Mouse (Mus musculus) midbrain, embryonic 10.5 days (tissue): Measurements from ENCODE around the gene Susd6. TPM values are rescaled to one million over a fixed set of nuclear protein-coding genes. Genes with fewer than 3 reads are reported as not detected.

ENCODE experiments used
- DNase-seq: peaks from one replicate; pipeline ENCODE4 v3.0.0-alpha.2; 2017; ENCODE audit warnings: low spot score
- H3K27ac ChIP-seq: fragments of 300-500 bp; sonication (generic); replicated peaks from 2 replicates; pipeline ENCODE4 v1.5.1; 2016; ENCODE audit warnings: mild to moderate bottlenecking
- H3K27me3 ChIP-seq: fragments of 300-500 bp; sonication (generic); 2 replicates; pipeline ENCODE4 v1.6.1; 2016; ENCODE audit warnings: low read depth, mild to moderate bottlenecking; ENCODE audit not compliant: poor library complexity, severe bottlenecking
- H3K36me3 ChIP-seq: fragments of 300-500 bp; sonication (generic); 2 replicates; pipeline ENCODE4 v1.6.1; 2016; ENCODE audit warnings: mild to moderate bottlenecking, moderate library complexity
- H3K4me1 ChIP-seq: fragments of 300-500 bp; sonication (generic); 2 replicates; pipeline ENCODE4 v1.6.1; 2016
- H3K4me3 ChIP-seq: fragments of 300-500 bp; sonication (generic); 2 replicates; pipeline ENCODE4 v1.5.1; 2016; ENCODE audit warnings: mild to moderate bottlenecking, moderate library complexity
- H3K9me3 ChIP-seq: fragments of 300-500 bp; sonication (generic); replicated peaks from 2 replicates; pipeline ENCODE4 v1.6.1; 2016; ENCODE audit warnings: mild to moderate bottlenecking
- WGBS: fragments of 180-500 bp; shearing (Covaris S2); methylation state at CpG from one replicate; pipeline ENCODE4 v1.1.7; 2016; 5-methylcytosine and 5-hydroxymethylcytosine counted together
- polyA plus RNA-seq: library from polyadenylated mRNA; unstranded; fragments of >200 nt; fragmentation: Nextera tagmentation; extraction: Ambion mirVana; gene quantifications from 2 replicates; pipeline ENCODE4 v1.2.1, GENCODE M21; 2016

Susd6 gene
- polyA plus RNA-seq, 1 experiment from 2014 or later, result 13.9 TPM

DNA sequence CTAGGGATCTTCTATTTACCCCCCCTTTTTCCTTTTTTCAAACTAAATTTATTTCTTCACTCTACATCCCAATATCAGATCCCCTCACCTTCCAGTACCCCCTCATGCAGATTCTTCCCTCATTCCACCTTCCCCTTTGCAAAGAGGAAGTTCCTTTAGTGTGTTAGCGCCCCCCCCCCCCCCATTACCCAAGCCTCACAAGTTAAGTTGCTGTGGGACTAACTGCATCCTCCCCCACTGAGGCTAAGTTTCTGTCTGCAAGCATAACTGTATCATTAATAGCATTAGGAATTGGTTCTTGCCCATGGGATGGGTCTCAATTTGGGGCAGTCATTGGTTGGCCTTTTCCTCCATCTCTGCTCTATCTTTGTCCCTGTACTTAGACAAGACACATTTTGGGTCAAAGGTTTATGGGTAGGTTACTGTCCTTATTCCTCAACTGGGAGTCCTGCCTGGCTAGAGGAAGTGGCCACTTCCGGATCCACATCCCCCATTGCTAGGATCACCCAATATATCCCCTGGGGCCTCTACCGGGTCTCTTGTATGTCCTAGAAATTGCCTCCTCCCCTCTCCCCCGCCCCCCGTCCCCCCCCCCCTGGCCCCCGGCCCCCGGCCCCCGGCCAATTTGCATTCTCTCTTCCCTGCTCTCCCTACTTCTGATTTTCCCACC lies 44.7 kb downstream of the Susd6 start:
- H3K4me3 ChIP-seq, result no peak overlapping the region
- 0 out of 2 replicates have a peak, but pooled peaks cover 3% of the 10 kb centered on the region for H3K4me1 ChIP-seq
- 71% methylated on average over 8 of the region's 8 CpGs for WGBS
- no peak for DNase-seq
- H3K36me3 ChIP-seq, result 0 out of 2 replicates have a peak, but pooled peaks cover 3% of the 10 kb centered on the region
- no peak overlapping the region for H3K27ac ChIP-seq
- no peaks in the 10 kb centered on the region for H3K9me3 ChIP-seq
- H3K27me3 ChIP-seq, result no peaks in the 10 kb centered on the region

DNA sequence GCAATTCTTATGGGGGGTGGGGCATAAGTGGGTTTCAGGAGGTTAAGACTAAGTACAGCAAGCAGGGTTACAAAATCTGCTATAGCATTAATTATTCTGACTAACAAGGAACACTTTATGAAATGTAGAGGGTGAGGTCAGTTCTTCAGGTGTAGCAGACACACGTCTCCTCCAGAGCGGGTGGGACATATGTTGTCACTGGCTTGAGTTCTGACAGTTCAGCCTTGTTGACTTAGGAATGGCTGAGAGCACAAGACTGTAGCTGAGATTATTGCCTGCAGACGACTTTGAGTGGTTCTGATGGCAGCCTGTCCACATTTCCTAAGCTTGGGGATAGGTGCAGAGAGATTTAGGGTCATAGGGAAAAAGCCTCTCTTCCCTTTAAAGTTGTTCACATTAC lies 47.3 kb downstream of the Susd6 start:
- H3K9me3 ChIP-seq, result no peaks in the 10 kb centered on the region
- no peak for DNase-seq
- 0 out of 2 replicates have a peak, but pooled peaks cover 3% of the 10 kb centered on the region for H3K4me1 ChIP-seq
- no peaks in the 10 kb centered on the region for H3K36me3 ChIP-seq
- no peak overlapping the region for H3K4me3 ChIP-seq
- H3K27me3 ChIP-seq, result no peaks in the 10 kb centered on the region
- WGBS, result 77% methylated on average over 3 of the region's 3 CpGs
- H3K27ac ChIP-seq, result no peak overlapping the region

DNA sequence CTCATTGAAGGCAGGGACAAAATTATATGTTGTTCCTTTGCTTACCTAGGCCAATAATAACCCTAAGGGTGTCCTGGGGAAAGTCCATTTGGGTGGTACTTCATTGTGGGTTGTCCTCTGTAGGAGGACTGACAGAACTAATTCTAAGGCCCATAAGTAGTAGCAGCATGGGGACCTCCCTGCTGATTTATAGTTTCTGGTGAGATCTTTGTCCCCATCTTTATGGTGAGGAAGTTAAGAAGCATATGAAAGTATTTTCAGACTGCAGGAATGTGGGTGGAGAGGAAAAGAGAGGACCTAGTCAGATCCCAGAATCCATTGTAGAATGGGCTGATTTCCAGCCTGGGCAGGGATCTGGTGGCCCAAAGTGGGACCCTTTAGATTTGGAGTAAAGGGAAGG lies 48.0 kb downstream of the Susd6 start:
- Histone ChIP-seq H3K27me3 (no peaks in the 10 kb centered on the region), H3K4me1 (peaks cover 5% of the 10 kb centered on the region), H3K27ac (no peak overlapping the region), H3K9me3 (no peaks in the 10 kb centered on the region), H3K4me3 (no peak overlapping the region), H3K36me3 (no peaks in the 10 kb centered on the region)
- no peak for DNase-seq

DNA sequence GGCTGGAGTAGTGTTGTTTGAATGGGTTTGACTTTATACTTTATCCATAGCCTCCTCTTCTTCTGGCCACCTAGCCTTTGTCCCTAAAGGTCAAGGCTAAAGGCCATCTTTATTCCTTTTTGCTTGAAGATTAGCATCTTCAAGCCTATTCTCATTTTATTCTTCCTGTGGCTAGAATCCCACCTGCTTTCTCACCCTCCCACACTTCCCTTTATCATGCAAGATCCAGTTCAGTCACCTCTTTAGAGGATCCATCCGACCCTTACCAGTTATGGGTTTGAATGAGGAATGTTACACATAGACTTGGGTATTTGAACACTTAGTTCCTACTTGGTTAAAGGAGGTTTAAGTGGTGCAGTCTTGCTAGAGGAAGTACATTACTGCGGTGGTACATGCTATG lies 48.5 kb downstream of the Susd6 start:
- Histone ChIP-seq H3K27me3 (no peaks in the 10 kb centered on the region), H3K27ac (no peak overlapping the region), H3K9me3 (no peaks in the 10 kb centered on the region), H3K4me3 (no peak overlapping the region), H3K36me3 (no peaks in the 10 kb centered on the region), H3K4me1 (peaks cover 10% of the 10 kb centered on the region)
- WGBS, result 84% methylated on average over 2 of the region's 2 CpGs
- no peak for DNase-seq

DNA sequence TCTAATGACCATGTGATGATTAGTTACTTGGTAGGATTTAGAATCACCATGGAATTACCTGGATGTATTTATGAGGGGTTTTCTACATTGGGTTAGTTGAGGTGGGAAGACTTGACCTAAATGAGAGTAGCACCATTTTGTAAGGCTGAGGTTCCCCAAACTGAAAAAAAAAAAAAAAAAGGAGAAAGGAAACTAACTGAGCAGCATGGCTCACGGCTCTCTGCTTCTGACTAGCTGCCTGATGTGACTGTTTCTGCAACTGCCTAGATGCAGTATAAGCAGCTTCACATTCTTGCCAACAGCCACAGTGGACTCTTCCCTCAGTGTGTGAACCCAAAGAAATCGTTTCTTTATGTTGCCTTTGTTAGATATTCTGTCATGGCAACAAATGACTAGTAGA lies 49.3 kb downstream of the Susd6 start:
- Histone ChIP-seq H3K4me1 (peaks cover 18% of the 10 kb centered on the region), H3K27me3 (no peaks in the 10 kb centered on the region), H3K9me3 (no peaks in the 10 kb centered on the region), H3K27ac (no peak overlapping the region), H3K36me3 (no peaks in the 10 kb centered on the region), H3K4me3 (no peak overlapping the region)
- 73% methylated on average over 2 of the region's 2 CpGs for WGBS
- no peak for DNase-seq

DNA sequence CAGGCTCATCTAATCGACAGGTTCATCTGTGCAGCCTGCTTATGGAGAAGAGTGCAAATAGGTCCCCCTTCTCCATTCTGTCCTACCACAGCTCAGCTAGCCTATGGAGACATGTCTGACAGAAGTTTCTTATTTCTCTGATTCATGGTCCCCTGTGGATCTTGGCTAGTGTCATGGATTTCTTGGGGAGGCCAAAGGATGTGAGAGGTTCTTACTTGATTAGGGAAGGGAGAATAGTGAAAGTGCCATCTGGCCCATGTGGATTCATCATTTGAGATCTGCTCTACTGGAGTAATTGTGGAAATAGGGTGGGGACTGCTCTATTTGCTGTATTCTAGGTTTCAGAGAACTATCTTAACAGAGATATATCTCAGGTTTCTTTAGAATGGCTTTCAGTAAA lies 51.3 kb downstream of the Susd6 start:
- no peaks in the 10 kb centered on the region for H3K36me3 ChIP-seq
- H3K4me3 ChIP-seq, result no peak overlapping the region
- WGBS, result 92% methylated on average over 1 of the region's 1 CpGs
- no peaks in the 10 kb centered on the region for H3K9me3 ChIP-seq
- no peak overlapping the region for H3K27ac ChIP-seq
- no peaks in the 10 kb centered on the region for H3K27me3 ChIP-seq
- DNase-seq, result no peak
- H3K4me1 ChIP-seq, result peaks cover 29% of the 10 kb centered on the region

DNA sequence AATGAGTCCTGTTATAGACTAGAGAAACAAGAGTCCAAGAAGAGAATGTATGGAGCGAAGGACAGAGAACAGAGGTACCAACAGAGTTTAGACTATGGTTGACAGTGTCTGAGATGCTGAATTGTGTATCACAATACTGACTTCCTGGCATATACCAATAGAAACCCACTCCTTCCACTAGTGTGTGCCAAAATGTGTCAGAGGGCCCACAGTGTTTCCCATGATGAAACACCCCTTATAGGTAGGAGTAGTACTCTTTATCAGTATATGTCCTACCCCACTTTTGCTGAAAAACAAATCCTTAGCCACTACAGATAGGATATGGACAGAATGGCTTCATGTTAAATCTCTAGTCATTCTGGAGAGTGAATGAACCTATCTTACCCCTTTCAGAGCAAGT lies 52.3 kb downstream of the Susd6 start:
- DNase-seq, result no peak
- Histone ChIP-seq H3K36me3 (no peaks in the 10 kb centered on the region), H3K9me3 (no peaks in the 10 kb centered on the region), H3K27ac (no peak overlapping the region), H3K4me1 (peaks cover 34% of the 10 kb centered on the region), H3K27me3 (no peaks in the 10 kb centered on the region), H3K4me3 (no peak overlapping the region)
- WGBS, result 90% methylated on average over 1 of the region's 1 CpGs

DNA sequence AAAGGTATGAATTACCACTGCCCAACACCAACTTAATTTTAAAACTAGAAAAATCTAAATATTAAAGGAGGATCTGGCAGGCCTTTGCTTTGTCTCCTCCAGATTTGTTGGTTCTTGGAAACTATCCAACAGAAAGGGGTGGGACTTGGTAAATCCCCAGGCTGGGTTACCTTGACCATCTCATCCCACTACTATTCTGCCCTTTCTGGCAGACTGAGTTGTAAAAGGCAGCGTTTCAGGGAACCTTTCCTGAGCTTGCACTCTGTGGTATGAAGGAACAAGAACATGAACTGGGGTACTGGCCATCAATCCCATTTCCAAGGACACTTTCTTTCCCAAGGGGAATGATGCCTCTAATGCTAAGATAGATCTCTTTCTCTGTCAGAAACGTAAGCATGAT lies 52.9 kb downstream of the Susd6 start:
- 79% methylated on average over 2 of the region's 2 CpGs for WGBS
- no peaks in the 10 kb centered on the region for H3K36me3 ChIP-seq
- no peak overlapping the region for H3K4me3 ChIP-seq
- peak overlapping the region; percentile 65; the same call in 1 of the 2 replicates for H3K27ac ChIP-seq
- H3K9me3 ChIP-seq, result no peaks in the 10 kb centered on the region
- H3K27me3 ChIP-seq, result no peaks in the 10 kb centered on the region
- peaks cover 33% of the 10 kb centered on the region for H3K4me1 ChIP-seq
- DNase-seq, result no peak

DNA sequence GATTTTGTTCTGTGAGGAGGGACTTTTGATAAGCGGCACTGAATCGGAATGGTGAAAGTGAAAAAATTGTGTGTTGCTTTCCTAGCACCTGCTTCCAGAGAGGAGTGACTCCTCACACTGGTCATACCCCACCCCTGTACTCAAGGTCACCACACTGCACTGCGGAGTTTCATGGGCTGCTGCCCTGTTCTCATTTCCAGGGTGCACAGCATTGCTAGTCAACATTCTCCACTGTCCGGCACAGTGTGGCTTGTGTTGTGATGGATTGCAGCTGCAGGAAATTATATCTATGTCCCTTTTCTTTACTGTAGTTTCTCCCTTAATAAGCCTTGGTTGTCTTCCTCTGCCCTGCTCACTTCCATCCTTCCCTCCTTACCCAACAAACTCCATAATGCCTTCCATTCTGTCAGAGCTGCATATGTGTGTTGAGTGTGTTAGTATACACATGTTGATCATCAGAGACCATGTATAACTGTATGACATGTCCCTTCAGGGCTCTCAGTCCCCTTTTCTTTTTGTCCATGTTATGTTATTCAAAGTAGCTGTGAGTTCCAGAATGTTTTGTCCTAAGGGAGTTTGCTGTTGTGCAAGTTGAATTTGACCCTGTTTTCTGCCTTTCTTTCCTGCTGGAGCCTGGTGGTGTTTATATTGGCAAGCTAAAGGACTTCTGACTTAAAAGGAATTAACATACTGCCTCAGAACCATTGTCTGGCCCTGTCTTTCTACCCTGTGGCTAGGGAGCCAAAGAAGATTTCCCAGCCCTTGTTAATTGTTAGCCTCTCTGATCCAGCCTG lies 53.5 kb downstream of the Susd6 start:
- no peaks in the 10 kb centered on the region for H3K27me3 ChIP-seq
- WGBS, result 88% methylated on average over 4 of the region's 4 CpGs
- no peaks in the 10 kb centered on the region for H3K36me3 ChIP-seq
- H3K9me3 ChIP-seq, result no peaks in the 10 kb centered on the region
- H3K4me1 ChIP-seq, result peaks cover 31% of the 10 kb centered on the region
- peak overlapping the region; percentile 65 for H3K27ac ChIP-seq
- no peak for DNase-seq
- no peak overlapping the region for H3K4me3 ChIP-seq

DNA sequence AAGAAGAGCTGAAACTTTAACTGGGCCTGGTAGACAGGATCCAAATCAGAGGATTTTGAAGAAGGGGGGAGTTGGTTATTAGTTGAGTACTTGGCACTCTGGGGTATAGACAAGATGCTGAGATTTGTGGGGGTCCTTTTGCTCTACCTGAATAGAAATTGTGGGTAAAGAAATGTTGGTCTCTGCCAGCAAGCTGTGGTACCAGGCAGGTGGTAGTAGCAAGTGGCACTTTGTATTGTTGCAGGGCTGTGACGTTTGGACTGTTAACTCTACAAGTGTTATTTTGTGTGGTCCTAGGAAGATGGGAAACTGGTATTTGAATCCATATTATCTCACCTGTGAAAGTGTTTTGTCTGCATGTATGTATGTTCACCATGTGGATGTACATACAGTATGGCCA lies 55.6 kb downstream of the Susd6 start:
- H3K27me3 ChIP-seq, result no peaks in the 10 kb centered on the region
- H3K4me1 ChIP-seq, result peaks cover 31% of the 10 kb centered on the region
- WGBS, result 87% methylated on average over 1 of the region's 1 CpGs
- no peak for DNase-seq
- H3K36me3 ChIP-seq, result no peaks in the 10 kb centered on the region
- no peak overlapping the region for H3K4me3 ChIP-seq
- H3K9me3 ChIP-seq, result no peaks in the 10 kb centered on the region
- no peak overlapping the region for H3K27ac ChIP-seq

DNA sequence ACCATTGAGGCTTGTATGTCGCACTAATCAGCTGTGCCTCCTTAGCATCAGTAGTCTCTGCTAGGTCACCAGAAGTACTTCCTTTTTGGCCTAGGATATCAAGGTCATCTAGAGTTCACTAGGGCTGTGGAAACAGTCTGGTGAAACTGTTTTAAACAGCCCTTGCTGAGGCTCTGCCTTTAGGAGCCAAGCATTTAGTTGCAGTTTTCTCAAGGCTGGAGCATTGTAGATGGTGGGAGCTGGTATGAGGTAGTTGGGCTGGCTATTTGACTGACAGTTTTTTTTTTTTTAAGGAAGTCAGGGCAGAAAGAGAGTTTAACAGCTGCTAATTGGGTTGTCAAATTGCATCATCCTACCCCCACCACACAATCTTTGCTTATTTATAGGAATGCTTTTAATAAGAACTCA lies 56.6 kb downstream of the Susd6 start:
- 90% methylated on average over 1 of the region's 1 CpGs for WGBS
- Histone ChIP-seq H3K4me3 (no peak overlapping the region), H3K36me3 (no peaks in the 10 kb centered on the region), H3K27me3 (no peaks in the 10 kb centered on the region), H3K9me3 (no peaks in the 10 kb centered on the region), H3K27ac (no peak overlapping the region), H3K4me1 (peaks cover 31% of the 10 kb centered on the region)
- no peak for DNase-seq

DNA sequence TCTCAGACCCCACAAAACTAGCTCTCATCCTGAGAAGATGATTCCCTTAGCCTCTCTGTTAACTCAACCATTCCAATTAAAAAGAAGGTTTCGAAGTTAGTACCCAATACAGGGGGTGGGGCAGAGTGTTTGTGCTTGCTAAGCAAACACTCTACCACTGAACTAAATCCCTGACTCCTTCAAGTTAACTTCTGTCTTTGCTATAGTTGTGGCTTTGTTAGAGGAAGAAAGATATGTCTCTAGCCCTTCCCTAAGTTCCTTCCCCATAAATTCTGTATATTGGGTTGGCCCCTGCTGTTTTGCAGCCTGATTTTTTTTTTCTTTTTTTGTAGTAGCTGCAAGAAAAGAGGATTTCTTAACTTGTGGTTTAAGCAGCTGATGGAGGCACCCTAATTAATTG lies 61.7 kb downstream of the Susd6 start:
- Histone ChIP-seq H3K27ac (no peak overlapping the region), H3K4me1 (peaks cover 28% of the 10 kb centered on the region), H3K4me3 (no peak overlapping the region), H3K36me3 (no peaks in the 10 kb centered on the region), H3K9me3 (no peaks in the 10 kb centered on the region), H3K27me3 (no peaks in the 10 kb centered on the region)
- DNase-seq, result no peak
- WGBS, result 81% methylated on average over 1 of the region's 1 CpGs

DNA sequence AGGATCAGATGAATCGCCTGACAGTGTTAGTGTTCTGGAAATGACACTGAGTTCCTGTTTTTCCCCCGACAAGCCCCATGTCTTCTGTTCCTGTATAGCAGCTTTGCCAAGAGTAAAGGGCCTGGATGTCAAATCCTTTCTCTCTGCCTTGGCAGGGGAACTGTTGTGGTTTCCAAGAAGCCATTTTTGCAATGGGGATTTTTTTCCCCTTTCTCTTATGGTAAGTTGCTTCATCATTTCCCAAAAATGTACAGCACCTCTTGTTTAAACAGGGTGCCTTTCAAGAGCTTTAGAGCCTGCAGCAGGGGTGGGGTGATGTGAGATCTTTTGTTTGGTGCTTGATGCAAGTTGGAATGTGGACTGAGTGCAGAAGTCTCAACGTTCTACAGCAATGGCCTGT lies 63.4 kb downstream of the Susd6 start:
- no peaks in the 10 kb centered on the region for H3K27me3 ChIP-seq
- no peak for DNase-seq

More for the DNA sequence above, 63.4 kb downstream of the Susd6 start:
- Histone ChIP-seq H3K4me3 (no peak overlapping the region), H3K9me3 (no peaks in the 10 kb centered on the region), H3K36me3 (no peaks in the 10 kb centered on the region), H3K4me1 (peaks cover 44% of the 10 kb centered on the region), H3K27ac (no peak overlapping the region; the same call in 1 of the 2 replicates)
- 78% methylated on average over 3 of the region's 3 CpGs for WGBS
